Mouse (Mus musculus) leukemia stem cell, adult 10-12 weeks (primary cell): ENCODE results near the gene Zic1. TPM values are rescaled to one million over a fixed set of nuclear protein-coding genes. Genes with fewer than 3 reads are reported as not detected.

Source experiments
- polyA plus RNA-seq: library from polyadenylated mRNA; stranded (reverse); fragments of >175 nt; gene quantifications from 2 replicates; pipeline ENCODE4 v1.2.3, GENCODE M21; 2012; ENCODE audit warnings: low replicate concordance

Zic1 gene
- not detected in 2 replicates for polyA plus RNA-seq

DNA sequence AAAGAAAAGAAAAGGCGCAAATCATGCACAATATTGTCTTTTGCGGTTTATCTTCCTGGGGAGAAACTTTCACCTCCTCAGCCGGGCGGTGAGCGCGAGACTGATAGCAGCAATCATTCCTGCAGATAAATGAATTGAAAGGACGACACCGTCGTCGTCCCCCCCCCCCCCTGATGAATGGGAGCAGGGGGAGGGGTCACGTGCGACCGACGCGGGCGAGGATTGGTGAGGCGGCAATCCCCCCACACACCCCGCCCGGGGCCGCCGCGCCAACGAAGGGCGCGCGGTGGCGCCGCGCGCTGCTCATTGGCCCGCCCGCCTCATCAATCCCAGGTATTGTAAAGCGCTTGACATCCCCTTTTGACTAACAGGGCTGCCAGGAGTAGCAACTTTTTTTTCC, at the start of gene Zic1:
Zic1 (minus strand) TSS at position 147 of the 400 bp plus-strand sequence.

DNA sequence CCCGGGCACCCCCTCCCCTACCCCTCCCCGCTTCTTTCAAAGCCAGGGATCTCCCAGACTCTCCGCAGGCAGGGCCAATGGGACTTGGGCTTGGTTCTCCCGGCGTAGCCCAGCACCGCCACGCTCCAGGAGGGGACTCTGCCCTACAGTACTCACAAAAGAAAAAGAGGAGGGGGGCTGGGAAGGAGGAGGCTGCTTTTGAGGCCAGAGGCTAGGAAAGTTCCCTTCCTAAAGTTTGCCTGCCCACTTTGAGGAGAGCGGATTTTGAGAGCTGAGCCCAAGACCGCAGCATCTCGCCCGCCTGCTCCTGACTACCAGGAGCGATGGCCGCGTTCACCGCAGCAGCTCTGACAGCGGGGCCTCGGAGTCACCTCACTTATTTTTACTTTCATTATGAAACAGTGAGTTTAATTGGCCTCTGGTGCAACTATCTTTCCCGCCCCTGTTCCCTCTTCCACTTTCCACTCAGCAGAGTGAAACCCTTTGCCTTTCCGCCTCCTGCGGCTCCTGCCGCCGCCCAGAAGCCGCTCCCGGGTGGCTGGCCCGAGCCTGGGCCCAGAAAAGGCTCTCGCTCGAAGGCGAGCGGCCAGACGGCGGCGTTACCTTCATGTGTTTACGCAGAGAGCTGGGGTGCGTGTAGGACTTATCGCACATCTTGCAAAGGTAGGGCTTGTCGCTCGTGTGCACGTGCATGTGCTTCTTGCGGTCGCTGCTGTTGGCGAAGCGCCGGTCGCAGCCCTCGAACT, 3.6 kb downstream of the Zic1 start, which contains the start of gene Zic4:
Zic4 (plus strand) TSS at position 558 of the 746 bp plus-strand sequence.

Other genes starting within 250 kb of the Zic1 start
- gene Zic4, start 3.4 kb downstream of the Zic1 start, polyA plus RNA-seq = not detected in 2 replicates